Mouse (Mus musculus) mouse embryonic stem cell (cell line): ENCODE measurements at regions not wholly inside any gene's neighbourhood (a gene's known extent, or its start where the extent isn't known, plus 50 kb on each side); places are given as distances from the start of the nearest gene placed in this dataset.
"Not testable (repeated sequence)": the region's sequence is repeated elsewhere in the genome, so short reads cannot be mapped to it uniquely, and the experiment has no call there.

Experiments used
- in situ Hi-C, 2 experiments: fragments of 300-500 bp; cut with MboI; formaldehyde crosslinking; loops; 1 replicate in 1 of 2; 3 replicates in 1 of 2; pipeline ENCODE4 v1.14.3; 2019 to 2020; ENCODE audit warnings: low sequenced_read_pairs in 2 of 2, low pct_unique_long_range_greater_than_20kb in 1 of 2, mixed read lengths in 1 of 2; ENCODE audit not compliant: unreplicated experiment in 1 of 2

GRCm38 (mm10) chr15:62258611-62259010 is 1335.8 kb upstream of the A1bg start:
- in situ Hi-C loops = no loop called here

DNA sequence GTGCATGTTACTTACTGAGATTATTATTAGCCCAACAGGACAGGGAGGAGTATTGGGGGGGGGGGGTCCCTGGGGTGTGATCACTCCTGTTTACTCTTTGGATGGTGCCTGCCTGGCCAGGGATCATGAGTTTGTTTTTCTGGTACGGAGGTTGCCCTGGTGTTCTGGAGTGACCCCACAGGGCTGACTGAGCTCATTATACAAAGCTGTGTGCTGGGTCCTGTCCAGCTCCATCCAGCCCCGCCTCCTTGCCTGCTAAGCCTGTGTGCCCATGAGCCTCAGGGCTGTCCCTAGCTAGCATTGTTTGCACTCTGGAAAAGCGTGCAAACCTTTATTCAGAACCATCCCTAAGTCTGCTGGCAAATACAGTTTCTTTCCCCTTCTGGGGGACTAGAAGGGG is 1335.1 kb upstream of the A1bg start:
- in situ Hi-C loops = no loop called here

GRCm38 (mm10) chr15:62257110-62257667 is 1334.4 kb upstream of the A1bg start:
- in situ Hi-C loops = no loop called here

DNA sequence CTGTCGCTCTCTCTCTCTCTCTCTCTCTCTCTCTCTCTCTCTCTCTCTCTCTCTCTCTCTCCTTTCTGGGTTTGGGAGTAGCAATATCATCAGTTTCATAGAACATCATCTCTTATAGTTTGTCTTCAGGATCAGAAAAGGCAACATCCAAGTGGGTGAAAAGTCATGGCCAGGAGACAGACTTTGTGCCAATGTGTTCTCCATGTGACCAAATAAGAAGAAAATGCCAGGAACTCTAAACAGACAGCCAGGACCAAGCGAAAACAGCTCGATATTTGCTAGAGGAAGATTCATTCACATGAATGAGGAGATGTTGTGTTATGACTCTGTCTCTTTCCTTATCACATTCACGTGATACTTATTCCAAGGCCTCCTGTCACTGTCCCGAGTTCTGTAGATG is 1332.8 kb upstream of the A1bg start:
- in situ Hi-C loops = no loop called here

- in situ Hi-C loops = no loop called here
Observed at GRCm38 (mm10) chr15:62253724-62254123, 1330.9 kb upstream of the A1bg start.

DNA sequence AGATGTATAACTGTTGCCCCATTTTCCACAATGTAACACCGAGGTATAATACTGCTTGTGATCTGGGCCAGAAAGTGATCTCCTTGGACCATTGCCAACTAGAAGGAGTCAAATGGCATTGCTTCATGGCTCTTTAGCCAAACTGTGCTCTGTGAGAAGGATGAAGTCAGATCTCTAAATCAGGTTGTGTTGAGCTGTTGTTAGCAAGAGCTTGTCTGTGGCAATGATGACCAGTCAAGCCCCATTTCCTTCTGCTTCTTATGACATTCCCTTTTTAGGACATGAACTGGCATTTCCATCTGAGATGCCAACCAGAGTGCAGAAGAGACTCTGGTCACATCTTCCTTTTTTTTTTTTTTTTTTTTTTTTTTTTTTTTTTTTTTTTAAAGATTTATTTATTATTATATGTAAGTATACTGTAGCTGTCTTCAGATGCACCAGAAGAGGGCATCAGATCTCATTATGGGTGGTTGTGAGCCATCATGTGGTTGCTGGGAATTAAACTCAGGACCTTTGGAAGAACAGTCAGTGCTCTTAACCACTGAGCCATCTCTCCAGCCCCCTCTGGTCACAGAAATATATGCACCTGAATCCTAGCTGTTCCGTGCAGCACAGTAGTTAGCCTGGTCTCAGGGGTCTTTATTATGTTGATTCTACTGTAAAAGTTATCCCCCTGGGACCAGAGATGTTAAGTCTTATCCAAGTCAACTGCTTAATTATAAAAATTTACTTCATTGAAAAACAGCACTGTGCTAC is 1329.4 kb upstream of the A1bg start:
- in situ Hi-C loops = not testable (repeated sequence)

DNA sequence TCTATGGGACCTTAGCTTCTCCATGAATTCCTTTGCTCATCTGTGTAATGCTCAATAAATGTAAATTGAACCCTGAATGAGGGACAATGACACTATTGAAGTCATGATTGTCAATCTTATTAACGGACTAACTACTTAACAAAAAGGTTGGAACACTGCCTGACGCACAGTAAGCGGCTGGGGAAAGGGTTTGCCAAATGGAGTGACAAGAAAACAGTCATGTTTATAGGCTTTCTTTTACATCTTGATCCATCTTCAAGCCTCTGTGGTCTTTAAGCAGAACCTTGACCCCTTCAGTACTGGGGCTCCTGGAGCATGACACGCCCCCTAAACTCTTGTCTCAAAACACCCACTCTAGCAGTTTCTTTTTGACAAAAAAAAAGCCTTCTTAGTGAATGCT is 1326.6 kb upstream of the A1bg start:
- in situ Hi-C loops = no loop called here

- in situ Hi-C loops = no loop called here
Observed at GRCm38 (mm10) chr15:62246561-62247079, 1323.8 kb upstream of the A1bg start.

GRCm38 (mm10) chr15:62245237-62245636 is 1322.4 kb upstream of the A1bg start:
- in situ Hi-C loops = no loop called here

DNA sequence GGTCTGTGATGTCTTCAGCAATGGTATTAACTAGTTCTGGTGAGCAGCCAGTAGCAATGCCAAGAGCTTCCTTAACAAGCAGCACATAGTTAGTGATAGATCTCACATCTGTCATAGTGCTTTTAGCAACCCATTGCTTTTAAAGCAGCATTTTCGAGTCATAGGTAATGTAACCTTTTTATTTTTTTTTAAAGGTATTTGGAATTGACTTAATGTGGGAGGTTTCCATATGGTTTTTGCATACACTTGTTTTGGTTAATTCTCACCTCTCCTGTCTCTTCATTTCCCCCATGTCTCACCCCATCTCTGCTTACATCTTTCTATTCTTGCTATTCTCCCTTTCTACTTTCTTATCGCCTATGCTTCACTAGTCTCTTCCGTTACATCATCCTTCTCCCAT is 1322.0 kb upstream of the A1bg start:
- in situ Hi-C loops = no loop called here

- in situ Hi-C loops = no loop called here
Observed at GRCm38 (mm10) chr15:62240031-62240430, 1317.2 kb upstream of the A1bg start.

DNA sequence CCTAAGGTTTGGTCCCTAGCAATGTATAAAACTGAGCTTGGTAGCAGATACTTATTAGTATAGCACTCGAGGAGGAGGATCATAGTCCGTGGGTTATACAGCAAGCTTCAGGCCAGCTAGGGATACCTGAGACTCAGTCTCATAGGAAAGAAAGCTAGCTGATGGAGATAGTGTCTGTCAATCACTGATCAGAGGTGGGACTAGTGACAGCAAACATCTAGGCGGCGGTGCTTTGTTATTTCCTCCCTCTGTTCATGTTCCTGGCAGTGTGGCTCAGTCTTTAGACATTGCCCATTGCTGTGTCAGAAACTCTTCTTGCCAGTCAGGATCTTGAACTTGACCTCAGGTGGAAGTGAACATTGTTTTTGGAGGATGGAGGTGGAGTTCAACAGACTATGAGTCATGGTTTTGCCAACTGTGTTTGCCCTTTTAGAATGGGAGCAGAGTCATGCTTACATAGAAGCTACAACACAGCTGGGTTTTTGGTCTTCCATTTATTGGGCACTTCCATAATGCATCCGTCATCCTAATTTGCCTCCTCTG is 1315.8 kb upstream of the A1bg start:
- in situ Hi-C loops = no loop called here

DNA sequence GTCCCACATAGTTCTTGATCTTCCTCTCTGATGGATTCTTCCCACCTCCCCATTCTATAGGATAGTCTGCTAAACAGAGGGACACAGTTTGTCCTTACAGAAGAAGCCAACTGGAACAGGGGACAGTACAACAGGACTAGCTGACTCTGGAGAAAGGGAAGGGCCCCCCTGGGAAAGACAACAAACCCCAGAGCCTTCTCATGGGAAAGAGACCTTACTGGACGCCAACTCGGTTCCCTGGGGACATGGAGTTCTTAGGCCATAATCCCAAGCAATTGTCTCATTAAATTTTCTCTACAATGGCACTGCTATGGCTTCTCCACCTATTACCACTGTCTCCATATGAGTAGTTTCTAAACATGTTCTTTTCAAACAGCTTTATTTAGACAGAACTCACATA is 1313.2 kb upstream of the A1bg start:
- in situ Hi-C loops = no loop called here

DNA sequence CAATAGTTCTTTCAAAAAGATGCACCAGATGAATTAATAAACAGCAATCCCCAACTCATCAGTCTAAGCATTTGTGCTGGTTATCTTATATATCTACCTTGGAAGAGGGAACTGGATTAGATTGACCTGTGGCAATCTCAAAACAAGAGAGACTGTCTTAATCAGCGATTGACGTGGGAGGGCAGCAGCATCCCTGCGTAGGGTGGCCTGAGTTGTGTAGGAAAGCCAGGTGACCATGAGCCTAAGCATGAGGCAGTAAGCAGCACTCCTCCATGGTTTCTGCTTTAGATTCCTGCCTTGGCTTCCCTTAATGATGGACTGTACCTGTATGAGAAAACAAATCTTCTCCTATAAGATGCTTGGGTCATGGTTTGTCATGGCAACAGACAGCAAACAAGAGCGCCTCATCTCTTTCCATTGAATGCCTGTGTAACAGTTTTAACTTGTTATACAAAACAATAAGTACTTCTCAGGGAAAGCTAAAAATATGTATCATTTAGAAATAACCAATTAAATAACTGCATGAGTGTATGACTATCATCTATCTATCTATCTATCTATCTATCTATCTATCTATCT is 1311.5 kb upstream of the A1bg start:
- in situ Hi-C loops = no loop called here

GRCm38 (mm10) chr15:62233154-62233553 is 1310.3 kb upstream of the A1bg start:
- in situ Hi-C loops = no loop called here

- in situ Hi-C loops = no loop called here
Observed at GRCm38 (mm10) chr15:62231709-62232108, 1308.9 kb upstream of the A1bg start.

DNA sequence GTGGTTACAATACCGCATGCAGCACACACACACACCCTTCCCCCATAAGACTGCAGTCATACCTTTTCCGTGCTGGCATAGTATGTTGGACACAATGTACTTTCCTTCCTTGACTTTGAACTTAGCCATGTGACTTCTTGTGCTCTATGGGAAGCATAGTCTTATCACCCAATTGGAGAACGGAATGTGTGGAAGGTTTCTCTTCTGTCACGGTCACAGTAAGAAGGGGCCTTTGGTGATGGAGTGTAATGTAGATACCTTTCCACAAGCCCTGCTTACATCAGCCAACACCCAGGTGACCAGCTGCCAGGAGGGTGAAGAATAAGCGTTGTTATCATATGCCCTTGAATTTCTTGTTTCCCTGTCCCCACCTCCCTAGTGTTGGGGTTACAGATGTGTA is 1308.0 kb upstream of the A1bg start:
- in situ Hi-C loops = no loop called here

DNA sequence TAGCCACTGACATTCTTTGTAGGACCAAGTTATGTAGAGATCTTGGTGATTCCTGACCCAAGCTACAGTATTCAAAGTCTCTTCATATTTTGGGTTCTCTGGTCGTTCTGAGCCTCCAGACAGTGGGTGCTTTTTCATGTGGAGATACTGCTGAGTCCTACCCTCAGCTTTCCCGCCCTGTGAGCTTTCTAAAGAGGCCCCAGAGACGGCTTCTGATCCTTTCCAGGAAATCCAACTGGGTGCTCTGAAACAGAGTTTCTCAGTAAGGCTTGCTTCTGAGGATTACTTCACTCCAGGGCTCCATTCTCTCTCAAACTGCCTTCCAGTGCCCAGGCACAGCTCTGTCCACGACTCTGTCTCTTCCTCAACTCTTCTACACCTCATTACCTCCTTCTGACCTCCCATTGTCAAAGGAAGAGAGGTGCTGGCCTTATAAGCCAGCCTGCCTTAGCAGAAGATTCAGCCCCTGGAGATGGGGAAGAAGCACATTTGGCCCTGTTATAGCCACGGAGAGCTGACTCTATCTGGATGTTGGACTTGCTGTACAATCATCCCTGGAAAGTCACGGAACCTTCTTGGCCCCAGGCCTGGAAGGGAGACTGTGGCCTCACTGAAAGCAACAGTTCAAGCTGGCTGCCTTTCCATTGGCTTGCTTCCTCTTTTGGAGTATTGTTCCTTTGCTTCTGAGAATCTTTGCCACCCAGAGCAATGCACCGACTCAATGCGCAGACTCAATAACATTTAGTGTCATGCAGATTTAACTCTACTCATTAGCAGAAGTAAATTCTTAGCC is 1306.9 kb upstream of the A1bg start:
- in situ Hi-C loops = no loop called here

DNA sequence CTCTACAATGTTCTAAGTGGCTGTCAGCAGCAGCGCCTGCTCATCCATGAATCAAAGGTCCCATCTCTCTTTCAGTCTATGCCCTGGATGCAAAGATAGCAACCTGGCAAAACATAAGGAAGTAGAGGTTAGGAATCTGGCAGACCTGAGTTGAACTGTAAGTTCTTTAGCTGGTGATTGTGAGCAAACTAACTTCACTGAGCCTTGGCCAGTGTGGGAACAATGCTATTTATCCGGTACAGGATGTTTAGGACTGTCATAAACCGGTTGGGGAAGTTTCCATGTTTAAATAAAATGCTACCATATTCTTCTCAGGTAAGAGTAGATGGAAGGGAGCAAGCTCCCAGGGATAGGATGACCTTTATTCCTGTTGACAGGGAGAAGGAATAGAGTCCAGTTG is 1306.2 kb upstream of the A1bg start:
- in situ Hi-C loops = no loop called here
